Comparison of ENCODE assay signal across 14 mouse cellular contexts in genomic region chr8:107130028-107130427, GRCm38 (mm10). TPM values are rescaled to one million over a fixed set of nuclear protein-coding genes. Genes with fewer than 3 reads are reported as not detected.
DNase-seq lines count a peak whose midpoint lies in the region; ATAC-seq and TF ChIP-seq lines count a peak whose summit lies in the region.
"Had no signal": no experiment of that assay in that cellular context is flagged by ENCODE, and none has a peak within 500 bp of the region (broad histone marks: within the 10 kb centered on the region; RNA-seq: fewer than 3 reads in every experiment).

No protein-coding gene starts in this region.

- TF ChIP-seq POLR2A in ES-Bruce4 (IDR thresholded peaks at IDR 0.05; ENCODE audit: insufficient read depth, low read length), result no peak

- no peak for ATAC-seq in heart, embryonic 11.5 days (replicated peaks; ENCODE audit: insufficient number of reproducible peaks, low FRiP score, low TSS enrichment)
- ATAC-seq in kidney, embryonic 16.5 days (ENCODE audit: low FRiP score, low TSS enrichment), result no peak
- no peak for ATAC-seq in midbrain, embryonic 11.5 days (ENCODE audit: low FRiP score)
- ATAC-seq: midbrain, embryonic 13.5 days had no signal

- no peak for TF ChIP-seq EP300 in ES-Bruce4 (IDR thresholded peaks at IDR 0.05; ENCODE audit: insufficient read depth, low read depth, low read length)

- no peak overlapping the region for H3K4me2 ChIP-seq in heart, embryonic 11.5 days
- no peak overlapping the region for H3K4me2 ChIP-seq in kidney, embryonic 16.5 days (replicated peaks; ENCODE audit: low read depth, low read length)
- no peak overlapping the region for H3K4me2 ChIP-seq in midbrain, embryonic 11.5 days
- H3K4me2 ChIP-seq: limb, embryonic 12.5 days; midbrain, embryonic 13.5 days; neural tube, embryonic 12.5 days had no signal

- H3K27me3 ChIP-seq in heart, embryonic 11.5 days (ENCODE audit: control insufficient read depth, insufficient read depth, low read length), result no peaks in the 10 kb centered on the region
- H3K27me3 ChIP-seq in kidney, embryonic 16.5 days (ENCODE audit: insufficient read depth, low read length), result no peaks in the 10 kb centered on the region
- no peaks in the 10 kb centered on the region for H3K27me3 ChIP-seq in ES-Bruce4 (ENCODE audit: control insufficient read depth, insufficient read depth, low read length, poor library complexity, severe bottlenecking)
- H3K27me3 ChIP-seq in midbrain, embryonic 11.5 days (ENCODE audit: control insufficient read depth, insufficient read depth, low read length), result no peaks in the 10 kb centered on the region
- H3K27me3 ChIP-seq: CH12.LX; limb, embryonic 12.5 days; midbrain, embryonic 13.5 days; neural tube, embryonic 12.5 days had no signal

- H3K4me3 ChIP-seq in heart, embryonic 11.5 days (ENCODE audit: low read depth, low read length), result no peak overlapping the region
- H3K4me3 ChIP-seq in kidney, embryonic 16.5 days (ENCODE audit: low read length), result no peak overlapping the region
- no peak overlapping the region for H3K4me3 ChIP-seq in ES-Bruce4 (ENCODE audit: low read depth, low read length)
- H3K4me3 ChIP-seq in brown adipose tissue, adult 24 weeks (ENCODE audit: insufficient read depth, low read depth, low read length), result no peak overlapping the region
- H3K4me3 ChIP-seq in midbrain, embryonic 11.5 days (ENCODE audit: low read depth, low read length), result no peak overlapping the region
- H3K4me3 ChIP-seq: limb, embryonic 12.5 days; midbrain, embryonic 13.5 days; neural tube, embryonic 12.5 days had no signal

- no peak for DNase-seq in heart, postnatal 36 days
- no peak for DNase-seq in kidney, postnatal 25 days
- no peak for DNase-seq in midbrain, embryonic 11.5 days (ENCODE audit: low spot score, missing footprints)
- no peak for DNase-seq in spleen, adult 12 weeks (ENCODE audit: low spot score)
- DNase-seq: cerebellum, postnatal 25 days; thymus, adult 2 months had no signal

- no peak overlapping the region for H3K9ac ChIP-seq in heart, embryonic 11.5 days (ENCODE audit: low read depth, low read length)
- H3K9ac ChIP-seq in kidney, embryonic 16.5 days (replicated peaks; ENCODE audit: low read length), result no peak overlapping the region
- H3K9ac ChIP-seq in ES-Bruce4 (ENCODE audit: low read depth, poor library complexity, severe bottlenecking), result 0 out of 2 replicates have a peak overlapping the region, but pooled peaks have one; percentile 9
- no peak overlapping the region for H3K9ac ChIP-seq in midbrain, embryonic 11.5 days (ENCODE audit: low read length)
- H3K9ac ChIP-seq: limb, embryonic 12.5 days; midbrain, embryonic 13.5 days; neural tube, embryonic 12.5 days had no signal

- intact Hi-C loops in heart, postnatal 36 days (cut with DNase I), result no loop called here

- no peaks in the 10 kb centered on the region for H3K9me3 ChIP-seq in heart, embryonic 11.5 days (replicated peaks; ENCODE audit: control insufficient read depth, low read length)
- no peaks in the 10 kb centered on the region for H3K9me3 ChIP-seq in kidney, embryonic 16.5 days (ENCODE audit: low read length)
- H3K9me3 ChIP-seq in ES-Bruce4 (replicated peaks; ENCODE audit: control insufficient read depth, insufficient read depth, low read length, poor library complexity, severe bottlenecking), result no peaks in the 10 kb centered on the region
- H3K9me3 ChIP-seq in midbrain, embryonic 11.5 days (ENCODE audit: control insufficient read depth, low read length), result no peaks in the 10 kb centered on the region
- H3K9me3 ChIP-seq: limb, embryonic 12.5 days; midbrain, embryonic 13.5 days; neural tube, embryonic 12.5 days had no signal

- no peaks in the 10 kb centered on the region for H3K36me3 ChIP-seq in heart, embryonic 11.5 days (ENCODE audit: control insufficient read depth, insufficient read depth, low read length)
- H3K36me3 ChIP-seq in kidney, embryonic 16.5 days (ENCODE audit: insufficient read depth, low read length), result no peaks in the 10 kb centered on the region
- no peaks in the 10 kb centered on the region for H3K36me3 ChIP-seq in ES-Bruce4 (ENCODE audit: control insufficient read depth, insufficient read depth, low read length, poor library complexity, severe bottlenecking)
- no peaks in the 10 kb centered on the region for H3K36me3 ChIP-seq in midbrain, embryonic 11.5 days (ENCODE audit: control insufficient read depth, insufficient read depth, low read length)
- H3K36me3 ChIP-seq: limb, embryonic 12.5 days; midbrain, embryonic 13.5 days; neural tube, embryonic 12.5 days had no signal

- 83% methylated on average over 6 of the region's 6 CpGs for WGBS in heart, embryonic 11.5 days (ENCODE audit: insufficient replicate concordance)
- 70% methylated on average over 6 of the region's 6 CpGs for WGBS in kidney, embryonic 16.5 days
- 73% methylated on average over 6 of the region's 6 CpGs for WGBS in midbrain, embryonic 11.5 days

- TF ChIP-seq CTCF in ES-Bruce4 (IDR thresholded peaks at IDR 0.05; ENCODE audit: low read depth, low read length), result no peak

- peak overlapping the region; percentile 51; the same call in 1 of the 2 replicates for H3K27ac ChIP-seq in heart, embryonic 11.5 days (ENCODE audit: low read depth, low read length)
- H3K27ac ChIP-seq in kidney, embryonic 16.5 days (ENCODE audit: low read length), result peak overlapping the region; percentile 91
- no peak overlapping the region for H3K27ac ChIP-seq in ES-Bruce4 (ENCODE audit: insufficient read depth, low read length)
- H3K27ac ChIP-seq in brown adipose tissue, adult 24 weeks (replicated peaks; ENCODE audit: low read depth, low read length), result peak overlapping the region; percentile 53
- no peak overlapping the region for H3K27ac ChIP-seq in midbrain, embryonic 11.5 days (ENCODE audit: low read depth, low read length)
- H3K27ac ChIP-seq: limb, embryonic 12.5 days; midbrain, embryonic 13.5 days; neural tube, embryonic 12.5 days had no signal

- peaks cover 18% of the 10 kb centered on the region for H3K4me1 ChIP-seq in heart, embryonic 11.5 days (ENCODE audit: control insufficient read depth, insufficient read depth, low read length)
- H3K4me1 ChIP-seq in kidney, embryonic 16.5 days (ENCODE audit: insufficient read depth, low read length), result peaks cover 49% of the 10 kb centered on the region
- H3K4me1 ChIP-seq in ES-Bruce4 (ENCODE audit: control insufficient read depth, insufficient read depth, low read length), result peaks cover 3% of the 10 kb centered on the region
- peaks cover 21% of the 10 kb centered on the region for H3K4me1 ChIP-seq in brown adipose tissue, adult 24 weeks (ENCODE audit: control insufficient read depth, insufficient read depth, insufficient read length, low read length)
- H3K4me1 ChIP-seq in midbrain, embryonic 11.5 days (ENCODE audit: control insufficient read depth, insufficient read depth, low read length), result no peaks in the 10 kb centered on the region
- H3K4me1 ChIP-seq: neural tube, embryonic 12.5 days had no signal

RNA-seq across cellular contexts. Expression of gene Cyb5b, which starts 20.4 kb away (rescaled TPM):
- polyA plus RNA-seq in heart, embryonic 11.5 days (2014; fragmentation: Nextera tagmentation; extraction: Ambion mirVana), result 87.0 and 93.6 TPM in 2 replicates
- total RNA-seq in heart, postnatal 36 days (2021), result 10 to 100 TPM; 29.4 to 43.2 TPM
- polyA plus RNA-seq in kidney, embryonic 16.5 days (2015; fragmentation: Nextera tagmentation; extraction: Ambion mirVana), result 138 and 144 TPM in 2 replicates
- polyA plus RNA-seq in ES-Bruce4 (2011; ENCODE audit: insufficient read depth, insufficient read length, low read depth, missing spikeins), result 102 and 105 TPM in 2 replicates
- polyA plus RNA-seq in brown adipose tissue, adult 24 weeks (2012; ENCODE audit: insufficient read depth, insufficient read length, missing spikeins), result 177 and 294 TPM in 2 replicates
- 177 and 192 TPM in 2 replicates for polyA plus RNA-seq in midbrain, embryonic 11.5 days (2014; fragmentation: Nextera tagmentation; extraction: Ambion mirVana)

RNA-seq across cellular contexts. Expression of gene Terf2, which starts 33.7 kb away (rescaled TPM):
- 7.5 and 10.9 TPM in 2 replicates for polyA plus RNA-seq in heart, embryonic 11.5 days (2014; fragmentation: Nextera tagmentation; extraction: Ambion mirVana)
- 10 to 100 TPM; 11.5 to 13.9 TPM for total RNA-seq in heart, postnatal 36 days (2021)
- 14.8 and 18.2 TPM in 2 replicates for polyA plus RNA-seq in kidney, embryonic 16.5 days (2015; fragmentation: Nextera tagmentation; extraction: Ambion mirVana)
- polyA plus RNA-seq in ES-Bruce4 (2011; ENCODE audit: insufficient read depth, insufficient read length, low read depth, missing spikeins), result 40.8 and 48.6 TPM in 2 replicates
- 6.7 and 9.0 TPM in 2 replicates for polyA plus RNA-seq in brown adipose tissue, adult 24 weeks (2012; ENCODE audit: insufficient read depth, insufficient read length, missing spikeins)
- 16.4 and 16.6 TPM in 2 replicates for polyA plus RNA-seq in midbrain, embryonic 11.5 days (2014; fragmentation: Nextera tagmentation; extraction: Ambion mirVana)

Comparison
In these comparisons a context has a peak if more than half of its experiments do, and no peak if none do; other contexts are left out.
1. H3K27ac ChIP-seq: peak in heart, embryonic 11.5 days (single experiment), kidney, embryonic 16.5 days (single experiment) and brown adipose tissue, adult 24 weeks (single experiment); none in ES-Bruce4 (single experiment) and midbrain, embryonic 11.5 days (single experiment).